Mouse (Mus musculus): ENCODE measurements around the gene Mylk4.

GRCm38 (mm10) chr13:32768104-32768503 is 15.7 kb downstream of the Mylk4 start:
- no peak for TF ChIP-seq EP300 (IDR thresholded peaks at IDR 0.05; ENCODE audit: low read depth)
- TF ChIP-seq CTCF (IDR thresholded peaks at IDR 0.05; ENCODE audit: low read depth), result peak; percentile 75
